Mouse (Mus musculus) small intestine, adult 2 months (tissue): ENCODE measurements around the gene Srd5a2. TPM values are rescaled to one million over a fixed set of nuclear protein-coding genes. Genes with fewer than 3 reads are reported as not detected.
A peak's percentile ranks its signal among the peaks of the same experiment; 100 is the strongest.

Source experiments
- H3K27ac ChIP-seq: fragments of 200-500 bp; 2 replicates; pipeline ENCODE4 v1.5.1; 2012; ENCODE audit warnings: low read depth, low read length, control low read depth, inconsistent platforms; ENCODE audit not compliant: insufficient read depth
- H3K27me3 ChIP-seq: fragments of 200-500 bp; 2 replicates; pipeline ENCODE4 v1.6.1; 2012; ENCODE audit warnings: mild to moderate bottlenecking, moderate library complexity, low read length, inconsistent platforms; ENCODE audit not compliant: control insufficient read depth, insufficient read depth
- H3K36me3 ChIP-seq: fragments of 200-500 bp; 2 replicates; pipeline ENCODE4 v1.6.1; 2012; ENCODE audit warnings: mild to moderate bottlenecking, low read length, control low read depth, inconsistent platforms; ENCODE audit not compliant: control insufficient read depth, insufficient read depth
- H3K4me1 ChIP-seq: fragments of 200-500 bp; 2 replicates; pipeline ENCODE4 v1.6.1; 2012; ENCODE audit warnings: low read length, inconsistent platforms, mixed read lengths; ENCODE audit not compliant: control insufficient read depth, insufficient read depth, insufficient read length
- H3K4me3 ChIP-seq: fragments of 200-500 bp; 2 replicates; pipeline ENCODE4 v1.5.1; 2012; ENCODE audit warnings: low read depth, mild to moderate bottlenecking, control low read depth, inconsistent platforms, low read length, moderate library complexity
- CTCF ChIP-seq: fragments of 200-500 bp; IDR thresholded peaks from 2 replicates; pipeline ENCODE4 v1.5.1; 2012; ENCODE audit warnings: low read depth, mild to moderate bottlenecking, control low read depth, inconsistent platforms, low read length, moderate library complexity, mixed read lengths; ENCODE audit not compliant: insufficient replicate concordance, insufficient read length; ENCODE audit errors: extremely low read depth
- POLR2A ChIP-seq: fragments of 200-500 bp; IDR thresholded peaks from 2 replicates; pipeline ENCODE4 v1.6.1; 2012; ENCODE audit warnings: low read depth, mild to moderate bottlenecking, control low read depth, inconsistent platforms, low read length, moderate library complexity
- WGBS: fragments of 180-500 bp; shearing (Covaris S2); methylation state at CpG from one replicate; pipeline ENCODE4 v1.1.7; 2018; 5-methylcytosine and 5-hydroxymethylcytosine counted together
- polyA plus RNA-seq: library from polyadenylated mRNA; depleted of rRNA; stranded (reverse); fragments of >200 nt; gene quantifications from 2 replicates; pipeline ENCODE4 v1.2.3, GENCODE M21; 2012; rRNA removed

The Srd5a2 gene
- polyA plus RNA-seq, 1 experiment, result not detected

DNA sequence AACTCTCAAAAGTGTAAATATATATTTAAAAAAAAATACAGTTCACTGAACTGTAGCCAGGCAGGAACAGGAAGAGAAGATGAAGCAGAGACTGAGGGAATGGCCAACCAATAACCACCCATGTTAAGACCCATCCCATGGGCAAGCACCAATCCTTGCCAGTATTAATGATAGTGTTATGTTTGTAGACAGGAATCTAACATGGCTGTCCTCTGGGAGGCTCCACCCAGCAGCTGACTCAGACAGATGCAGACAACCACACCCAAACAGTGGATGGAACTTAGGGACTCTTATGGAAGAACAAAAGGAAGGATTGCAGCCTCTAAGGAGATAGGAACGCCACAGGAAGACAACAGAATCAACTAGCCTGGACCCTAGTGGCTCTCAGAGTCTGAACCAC lies 64.8 kb downstream of the Srd5a2 start:
- TF ChIP-seq POLR2A (no peak), CTCF (no peak)
- H3K36me3 ChIP-seq, result no peaks in the 10 kb centered on the region
- no peak overlapping the region for H3K27ac ChIP-seq
- 71% methylated on average over 1 of the region's 1 CpGs for WGBS
- H3K27me3 ChIP-seq, result no peaks in the 10 kb centered on the region
- no peak overlapping the region for H3K4me3 ChIP-seq
- peaks cover 3% of the 10 kb centered on the region; the same call in 1 of the 2 replicates for H3K4me1 ChIP-seq

DNA sequence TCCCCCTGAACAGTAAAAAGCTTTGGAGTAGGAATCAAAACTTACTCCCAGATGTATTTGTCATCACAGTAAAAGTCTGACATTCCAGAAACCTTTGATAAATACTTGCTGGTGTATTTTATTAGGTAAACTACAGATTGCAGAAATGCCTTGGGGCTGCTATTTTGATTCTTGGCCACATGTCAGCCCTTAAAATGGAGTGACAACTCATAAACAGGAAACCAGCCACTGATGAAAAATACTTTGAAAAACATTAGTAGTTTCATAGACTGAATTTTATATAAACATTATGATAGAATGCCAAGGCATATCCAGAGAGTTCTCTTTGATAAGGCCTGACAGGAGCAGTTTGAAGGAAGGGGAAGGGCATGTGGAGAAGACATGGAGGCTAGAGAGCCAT lies 71.7 kb downstream of the Srd5a2 start:
- Histone ChIP-seq H3K4me3 (no peak overlapping the region), H3K4me1 (no peaks in the 10 kb centered on the region), H3K36me3 (no peaks in the 10 kb centered on the region), H3K27me3 (no peaks in the 10 kb centered on the region), H3K27ac (no peak overlapping the region)
- TF ChIP-seq CTCF, result no peak
- TF ChIP-seq POLR2A, result no peak

DNA sequence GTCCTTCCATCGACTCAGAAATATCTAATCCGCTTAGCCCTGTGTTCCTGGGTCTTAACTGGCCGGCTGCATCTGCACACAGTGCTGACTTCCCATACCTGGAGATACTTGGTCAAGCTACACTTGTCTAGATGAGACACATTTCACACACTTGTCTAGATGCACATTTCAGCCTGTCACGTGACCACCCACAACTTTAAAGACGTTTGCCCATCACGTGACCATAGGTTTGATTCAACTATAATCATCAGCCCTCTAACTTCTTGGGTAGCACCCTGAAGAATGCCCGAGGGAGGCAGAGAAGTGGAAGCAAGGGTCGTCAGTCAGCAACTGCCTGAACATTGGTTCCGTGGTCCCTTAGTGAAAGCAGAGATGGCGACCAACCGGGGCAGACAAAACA lies 75.1 kb downstream of the Srd5a2 start:
- H3K4me1 ChIP-seq, result peaks cover 2% of the 10 kb centered on the region; the same call in 1 of the 2 replicates
- TF ChIP-seq POLR2A (no peak), CTCF (no peak)
- H3K36me3 ChIP-seq, result no peaks in the 10 kb centered on the region
- no peak overlapping the region for H3K27ac ChIP-seq
- no peaks in the 10 kb centered on the region for H3K27me3 ChIP-seq
- H3K4me3 ChIP-seq, result no peak overlapping the region
- 87% methylated on average over 11 of the region's 11 CpGs for WGBS

DNA sequence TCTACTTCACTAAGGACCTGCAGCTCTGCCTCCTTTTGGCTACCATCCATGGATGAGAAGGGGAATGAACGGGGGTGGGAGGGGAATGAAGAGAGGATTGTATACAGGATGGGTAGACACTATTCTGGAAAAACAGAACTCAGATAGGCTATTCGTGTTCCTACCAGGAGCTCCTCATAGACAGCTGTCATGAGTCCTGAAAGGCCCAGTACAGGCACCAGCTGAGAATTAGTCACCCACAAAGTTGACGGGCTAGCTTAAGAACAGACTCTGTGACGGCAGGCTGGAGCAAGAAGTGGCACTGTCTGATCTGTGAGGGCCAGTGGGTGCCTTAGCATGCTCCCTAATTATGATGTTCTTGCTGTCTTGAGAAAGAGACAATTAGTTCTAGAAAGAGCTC lies 76.4 kb downstream of the Srd5a2 start:
- Histone ChIP-seq H3K36me3 (no peaks in the 10 kb centered on the region), H3K4me1 (peaks cover 2% of the 10 kb centered on the region; the same call in 1 of the 2 replicates), H3K4me3 (no peak overlapping the region), H3K27me3 (no peaks in the 10 kb centered on the region), H3K27ac (0 out of 2 replicates have a peak overlapping the region, but pooled peaks have one; percentile 11)
- WGBS, result 62% methylated on average over 4 of the region's 4 CpGs
- TF ChIP-seq CTCF, result no peak
- TF ChIP-seq POLR2A, result no peak

DNA sequence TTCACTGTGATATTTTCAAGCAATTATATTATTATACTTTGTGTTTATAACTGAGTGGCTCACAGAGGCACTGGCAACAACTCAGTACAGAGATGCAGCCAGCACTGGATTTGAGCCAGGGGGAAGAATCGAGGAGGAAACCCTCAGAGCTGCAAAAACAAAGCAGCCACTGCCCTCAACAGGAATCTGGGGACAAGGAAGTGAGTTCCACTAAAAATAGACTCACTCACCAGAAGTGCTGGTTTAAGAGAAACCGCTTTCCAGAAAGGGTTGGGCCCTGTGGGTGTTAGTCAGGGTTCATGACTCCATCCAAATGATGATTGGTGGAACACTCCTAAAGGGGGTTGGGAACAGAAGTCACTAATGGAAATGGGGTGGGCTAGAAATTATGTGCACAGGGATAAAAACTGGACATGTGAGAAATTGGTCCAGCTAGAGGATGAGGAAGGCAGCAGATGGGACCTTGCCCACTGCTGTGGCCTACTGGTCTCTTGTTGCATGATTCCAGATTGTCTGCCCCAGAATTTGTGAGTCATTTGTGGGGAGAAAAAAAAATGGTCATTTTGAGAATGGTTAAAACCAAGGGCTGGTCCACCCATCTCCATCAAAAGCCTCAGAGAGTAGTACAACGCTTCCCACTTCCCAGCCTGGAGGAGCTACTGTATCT lies 77.2 kb downstream of the Srd5a2 start:
- Histone ChIP-seq H3K4me3 (no peak overlapping the region), H3K4me1 (peaks cover 2% of the 10 kb centered on the region; the same call in 1 of the 2 replicates), H3K36me3 (no peaks in the 10 kb centered on the region), H3K27ac (peak overlapping the region; percentile 11), H3K27me3 (no peaks in the 10 kb centered on the region)
- TF ChIP-seq POLR2A (no peak), CTCF (no peak)
- WGBS, result 28% methylated on average over 3 of the region's 3 CpGs

Other genes with a start within 250 kb of the Srd5a2 start
- gene Ehd3, start 243.8 kb downstream of the Srd5a2 start, polyA plus RNA-seq, result 1.7 and 3.0 TPM in 2 replicates
- 185 and 248 TPM in 2 replicates for gene Xdh, start 97.7 kb downstream of the Srd5a2 start, polyA plus RNA-seq
- gene Memo1, start 247.6 kb upstream of the Srd5a2 start, polyA plus RNA-seq, result 11.0 and 11.6 TPM in 2 replicates